Mouse (Mus musculus) cerebellum, adult 9-10 months (tissue): ENCODE measurements around the gene Fam166b.

Experiments used
- DNase-seq: peaks from one replicate; pipeline ENCODE4 v3.0.0; 2022

Fam166b gene

GRCm38 (mm10) chr4:43401486-43401885 is 27.4 kb downstream of the Fam166b start:
- DNase-seq, result no peak

- no peak for DNase-seq
These were observed 28.0 kb downstream of the Fam166b start for GRCm38 (mm10) chr4:43400976-43401375.

DNA sequence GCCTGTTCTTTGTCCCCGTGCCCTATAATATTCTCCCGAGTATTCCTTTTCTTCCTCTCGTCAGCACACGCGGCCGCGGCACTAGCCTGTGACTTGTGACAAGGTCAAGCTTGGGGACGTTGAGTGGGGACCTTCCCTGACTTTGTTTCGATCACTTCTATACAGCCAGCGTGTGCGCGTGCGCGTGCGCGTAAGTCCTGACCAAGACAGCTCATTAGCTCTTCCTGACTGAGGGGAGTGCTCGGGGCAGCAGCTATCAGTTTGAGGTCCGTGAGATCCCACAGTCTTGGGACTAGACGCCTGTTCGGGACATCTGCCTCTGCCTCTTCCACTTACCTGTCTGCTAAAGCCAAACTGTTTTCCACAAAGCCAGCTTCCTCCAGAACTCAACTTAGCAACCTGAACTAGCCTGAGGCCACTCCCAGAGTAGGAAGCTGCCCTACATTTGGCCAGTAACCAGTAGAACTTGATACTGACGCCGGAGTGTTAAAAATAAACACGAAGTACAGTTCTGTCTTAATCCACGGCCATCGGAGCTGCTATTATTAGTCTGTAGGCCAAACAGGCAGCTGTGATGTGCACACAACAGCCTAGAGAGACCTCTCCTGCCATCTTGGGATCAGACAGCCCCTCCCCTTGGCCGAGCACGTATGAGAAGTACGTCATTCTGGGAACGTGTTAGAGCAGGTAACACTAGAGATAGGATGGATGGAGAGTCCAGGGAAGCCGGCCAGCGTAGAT is 29.4 kb downstream of the Fam166b start:
- no peak for DNase-seq

- no peak for DNase-seq
These were observed 30.1 kb downstream of the Fam166b start for GRCm38 (mm10) chr4:43398829-43399331.

GRCm38 (mm10) chr4:43398014-43398413 is 30.9 kb downstream of the Fam166b start:
- no peak for DNase-seq

DNA sequence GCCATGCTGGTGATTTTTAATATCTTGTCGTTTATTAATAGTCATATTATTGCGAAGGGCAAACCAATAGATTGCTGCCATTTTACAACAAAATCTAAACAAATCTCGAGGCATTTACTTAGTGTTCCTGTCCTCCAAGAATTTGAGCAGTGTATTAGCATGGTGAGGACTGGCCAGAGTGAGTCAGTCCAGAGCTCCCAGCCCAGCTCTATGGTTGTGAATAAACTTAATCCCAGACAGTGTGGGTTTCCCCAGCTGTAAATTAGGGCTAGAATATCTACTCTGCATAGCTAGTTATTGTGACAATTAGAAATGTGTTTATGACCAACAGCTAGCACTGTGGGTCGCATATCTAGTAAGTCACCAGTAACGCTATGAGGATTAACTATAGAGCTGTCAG is 32.6 kb downstream of the Fam166b start:
- DNase-seq, result no peak

GRCm38 (mm10) chr4:43395836-43396235 is 33.1 kb downstream of the Fam166b start:
- DNase-seq, result no peak

GRCm38 (mm10) chr4:43395147-43395546 is 33.8 kb downstream of the Fam166b start:
- DNase-seq, result no peak

DNA sequence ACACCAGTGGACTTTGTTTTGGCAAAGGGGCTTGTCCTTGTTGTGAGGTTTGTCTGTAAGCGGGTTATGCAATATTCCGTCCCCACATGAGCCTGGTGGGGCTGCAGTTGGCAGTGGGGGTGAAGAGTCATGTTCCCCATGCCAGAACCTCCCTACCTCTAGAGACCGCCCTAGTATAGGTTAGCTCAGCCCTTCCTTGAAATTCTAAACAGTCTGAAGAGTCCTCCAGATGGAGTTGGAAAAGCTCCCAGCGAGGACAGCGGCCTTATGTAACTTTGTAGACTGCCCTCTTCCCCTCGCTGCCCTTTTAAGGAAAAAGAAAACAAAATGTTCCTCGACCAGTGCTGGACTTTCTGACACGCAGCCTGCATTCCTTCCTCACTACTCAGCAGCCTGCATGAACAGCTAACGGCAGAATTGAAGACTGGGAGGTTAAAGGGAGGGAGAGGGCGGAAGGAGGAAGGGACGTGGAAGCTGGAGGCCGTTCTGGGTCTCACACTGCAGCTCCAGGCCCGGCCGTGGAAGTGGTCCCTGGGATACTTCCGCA is 34.5 kb downstream of the Fam166b start:
- peak; percentile 79 for DNase-seq

GRCm38 (mm10) chr4:43391521-43392050 is 37.3 kb downstream of the Fam166b start:
- no peak for DNase-seq

DNA sequence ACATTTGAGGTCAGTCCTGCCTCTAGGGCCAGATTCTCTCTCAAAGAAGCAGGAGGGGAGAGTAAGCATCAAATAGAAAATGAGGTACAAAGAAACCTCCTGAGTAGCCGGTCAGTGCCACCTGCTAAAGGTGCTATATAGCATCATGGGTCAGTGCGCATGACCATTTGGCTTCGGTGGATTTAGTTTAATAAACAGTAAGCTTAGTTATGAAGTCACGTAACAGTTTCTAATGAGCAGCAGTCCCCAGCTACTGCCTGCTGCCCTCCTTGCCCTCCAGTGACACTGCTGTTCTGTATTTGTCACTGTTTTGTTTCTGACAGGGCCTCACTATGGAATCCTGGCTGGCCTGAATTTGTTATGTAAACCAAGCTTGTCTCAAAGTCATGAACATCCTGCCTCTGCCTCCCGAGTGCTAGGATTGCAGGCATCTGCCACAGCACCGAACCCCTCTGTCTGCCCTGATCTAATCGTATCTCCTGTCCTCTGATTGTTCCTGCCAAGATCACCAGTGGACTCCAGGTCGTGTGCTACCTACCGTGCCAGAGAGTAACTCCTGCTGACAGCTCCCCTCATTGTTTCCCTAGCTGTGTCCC is 39.0 kb downstream of the Fam166b start:
- no peak for DNase-seq

- DNase-seq, result no peak
These were observed 39.5 kb downstream of the Fam166b start for GRCm38 (mm10) chr4:43389390-43389789.

- DNase-seq, result no peak
These were observed 42.0 kb downstream of the Fam166b start for GRCm38 (mm10) chr4:43386932-43387331.

- DNase-seq, result peak; percentile 12
These were observed 44.4 kb downstream of the Fam166b start for GRCm38 (mm10) chr4:43384541-43384940.

DNA sequence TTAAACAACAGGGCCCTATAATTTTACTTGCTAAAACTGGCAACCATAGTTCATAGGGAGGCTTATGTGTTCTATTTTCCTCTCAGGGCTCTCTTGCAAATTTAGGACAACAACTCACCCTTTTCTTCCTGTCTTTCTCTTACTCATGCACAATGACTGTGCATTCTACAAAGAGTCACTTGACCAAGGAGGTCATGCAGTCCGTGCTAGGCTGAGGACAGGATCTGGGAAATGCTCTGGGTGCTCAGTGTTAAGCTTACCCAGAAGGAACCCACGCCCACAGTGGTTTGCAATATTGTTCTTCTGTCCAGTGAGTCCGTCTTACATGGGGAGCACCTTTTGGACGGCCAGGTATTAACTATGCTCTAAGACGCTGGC is 44.9 kb downstream of the Fam166b start:
- peak; percentile 15 for DNase-seq

- peak; percentile 41 for DNase-seq
These were observed 45.5 kb downstream of the Fam166b start for GRCm38 (mm10) chr4:43383246-43384082.

GRCm38 (mm10) chr4:43382155-43383020 is 46.5 kb downstream of the Fam166b start:
- peak; percentile 45 for DNase-seq

DNA sequence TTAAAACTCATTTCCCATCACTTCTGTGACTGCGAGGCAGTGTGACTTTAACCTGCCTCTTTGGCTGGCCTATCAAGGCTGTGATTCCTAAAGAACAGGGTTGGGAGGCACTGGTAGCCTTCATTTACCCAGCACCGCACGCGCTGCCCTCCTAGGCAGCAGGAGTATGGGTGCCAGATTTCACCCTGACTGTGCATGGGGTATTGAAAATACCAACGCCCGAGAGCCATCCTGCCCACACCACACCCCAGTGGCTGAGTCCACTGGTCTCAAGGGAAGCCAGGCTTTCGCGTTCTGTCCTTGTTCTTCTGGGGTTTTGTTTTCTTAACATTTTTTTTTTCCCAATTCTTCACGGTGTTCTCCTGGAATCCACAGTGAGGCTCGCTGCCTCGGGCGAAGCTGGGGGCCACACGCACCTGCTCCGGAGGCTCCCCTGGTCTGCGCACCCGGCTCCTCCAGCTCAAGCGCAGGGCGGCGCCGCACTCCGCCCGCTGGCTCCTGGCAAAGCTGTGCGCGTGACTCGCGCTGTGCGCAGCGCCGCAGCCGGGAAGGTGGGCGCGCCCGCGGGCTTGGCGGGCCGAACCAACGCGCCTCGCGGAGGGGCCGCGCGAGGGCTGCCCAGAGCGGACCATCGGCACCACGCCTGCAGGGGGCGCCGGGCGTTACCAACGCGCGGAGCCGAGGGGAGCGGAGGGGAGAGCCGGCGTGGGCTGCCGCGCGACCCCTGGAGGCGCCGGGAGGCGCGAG is 47.4 kb downstream of the Fam166b start, which contains the start of gene Rusc2:
TSS of gene Rusc2 (plus strand) at position 572 of the 747 bp plus-strand sequence.
- peak; percentile 91 for DNase-seq

DNA sequence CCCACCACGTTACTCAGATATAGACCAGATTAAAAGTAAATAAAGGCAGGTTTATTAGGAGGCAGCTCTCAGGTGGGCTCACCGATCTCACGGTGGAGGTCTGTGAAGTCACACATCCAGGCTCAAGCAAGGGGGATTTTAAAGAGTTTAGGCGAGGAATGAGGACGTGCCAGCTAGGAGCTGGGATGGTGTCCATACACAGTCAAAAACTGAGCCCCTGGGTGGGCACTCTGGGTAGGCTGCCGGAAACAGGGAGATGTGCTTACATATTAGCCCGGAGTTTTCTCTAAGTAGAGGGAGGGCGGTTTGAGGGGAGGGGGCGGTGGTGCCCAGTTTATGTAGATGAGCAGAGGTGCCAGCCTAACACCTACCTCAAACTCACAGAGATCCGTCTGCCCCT is 48.0 kb downstream of the Fam166b start:
- DNase-seq, result peak; percentile 47

DNA sequence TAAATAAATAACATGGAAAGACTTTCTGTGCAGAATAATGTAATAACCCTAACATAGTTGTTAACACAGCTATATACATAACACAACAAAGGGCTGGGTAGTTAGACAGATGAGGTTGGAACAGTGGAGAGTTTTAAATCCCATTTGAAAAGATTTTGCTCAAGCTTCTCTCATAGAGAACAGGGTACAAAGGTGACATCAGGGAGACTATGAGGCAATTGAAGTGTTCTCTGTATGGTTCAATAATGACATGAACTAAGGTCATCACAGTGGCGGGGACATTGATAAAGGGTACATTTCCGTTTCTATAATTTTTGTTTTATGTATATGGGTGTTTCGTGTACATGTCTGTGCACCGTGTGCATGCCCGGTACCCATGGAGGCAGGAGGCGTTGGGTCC is 49.3 kb downstream of the Fam166b start:
- DNase-seq, result no peak
